Mouse (Mus musculus): ENCODE data around the gene Zfp609.

DNA sequence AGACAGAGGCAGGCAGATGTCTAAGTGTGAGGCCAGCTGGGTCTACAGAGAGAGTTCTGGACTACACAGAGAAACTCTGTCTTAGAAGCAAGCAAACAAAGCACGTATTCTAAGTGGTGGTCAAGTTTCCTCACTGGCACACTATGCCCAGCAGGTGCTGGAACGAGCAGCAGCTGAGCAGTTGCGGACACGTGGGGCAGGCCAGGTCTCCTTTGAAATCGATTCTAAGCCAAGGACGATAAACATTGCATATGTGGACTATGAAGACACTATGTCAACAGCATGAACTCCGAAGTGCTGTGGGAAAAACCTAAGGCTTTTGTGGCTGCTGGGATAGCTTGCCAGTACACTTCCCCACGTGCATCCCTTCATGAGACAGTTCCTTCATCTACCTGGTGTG, 67.4 kb downstream of the Zfp609 start:
- TF ChIP-seq CTCF (IDR thresholded peaks at IDR 0.05; ENCODE audit: extremely low read depth, insufficient read length, insufficient replicate concordance, low read depth, low read length): no peak
- no peak for TF ChIP-seq POLR2A (IDR thresholded peaks at IDR 0.05; ENCODE audit: low read depth, low read length)
